Mouse (Mus musculus): Measurements from ENCODE around the gene Creb3l1.

The Creb3l1 gene

DNA sequence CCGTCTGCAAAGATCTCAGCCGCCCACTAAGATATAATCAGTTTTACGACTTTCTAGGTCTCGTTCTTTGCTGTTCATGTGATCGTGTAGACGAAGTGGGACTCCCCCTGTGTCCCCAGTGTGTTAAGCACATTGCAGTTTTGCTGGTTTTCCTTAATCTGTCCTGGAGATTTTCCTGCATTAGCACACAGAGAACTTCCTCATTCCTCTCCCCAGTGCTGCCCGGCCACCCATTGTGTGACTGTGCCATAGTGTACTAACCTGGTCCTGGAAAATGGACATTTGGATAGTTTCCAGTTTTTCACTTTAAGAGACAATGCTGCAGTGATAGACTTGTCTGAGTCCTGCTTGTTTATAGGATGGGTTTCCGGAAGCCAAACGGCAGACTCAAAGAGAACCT, 10.0 kb upstream of the Creb3l1 start:
- no peak for DNase-seq (ENCODE audit: low spot score in 2 of 2)

DNA sequence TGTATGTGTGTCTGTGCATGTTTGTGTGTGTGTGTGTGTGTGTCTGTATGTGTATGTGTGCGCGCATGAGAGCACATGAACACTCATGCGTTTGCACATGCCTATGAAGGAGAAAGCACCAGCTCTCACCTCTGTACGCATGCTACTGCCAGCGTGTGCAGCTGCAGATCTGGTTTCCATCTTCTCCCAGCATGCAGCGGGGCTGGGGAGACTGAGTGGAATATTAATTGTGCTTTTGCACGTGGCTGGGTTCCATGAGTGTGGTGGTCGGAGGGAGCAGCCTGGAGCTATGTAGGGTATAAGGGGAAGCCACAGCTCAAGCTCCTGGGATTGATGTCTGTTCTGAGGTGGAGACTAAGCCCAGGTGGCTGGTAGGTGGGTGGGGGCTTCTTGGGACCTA, 6.3 kb upstream of the Creb3l1 start:
- no peak for DNase-seq (ENCODE audit: low spot score in 2 of 2)

DNA sequence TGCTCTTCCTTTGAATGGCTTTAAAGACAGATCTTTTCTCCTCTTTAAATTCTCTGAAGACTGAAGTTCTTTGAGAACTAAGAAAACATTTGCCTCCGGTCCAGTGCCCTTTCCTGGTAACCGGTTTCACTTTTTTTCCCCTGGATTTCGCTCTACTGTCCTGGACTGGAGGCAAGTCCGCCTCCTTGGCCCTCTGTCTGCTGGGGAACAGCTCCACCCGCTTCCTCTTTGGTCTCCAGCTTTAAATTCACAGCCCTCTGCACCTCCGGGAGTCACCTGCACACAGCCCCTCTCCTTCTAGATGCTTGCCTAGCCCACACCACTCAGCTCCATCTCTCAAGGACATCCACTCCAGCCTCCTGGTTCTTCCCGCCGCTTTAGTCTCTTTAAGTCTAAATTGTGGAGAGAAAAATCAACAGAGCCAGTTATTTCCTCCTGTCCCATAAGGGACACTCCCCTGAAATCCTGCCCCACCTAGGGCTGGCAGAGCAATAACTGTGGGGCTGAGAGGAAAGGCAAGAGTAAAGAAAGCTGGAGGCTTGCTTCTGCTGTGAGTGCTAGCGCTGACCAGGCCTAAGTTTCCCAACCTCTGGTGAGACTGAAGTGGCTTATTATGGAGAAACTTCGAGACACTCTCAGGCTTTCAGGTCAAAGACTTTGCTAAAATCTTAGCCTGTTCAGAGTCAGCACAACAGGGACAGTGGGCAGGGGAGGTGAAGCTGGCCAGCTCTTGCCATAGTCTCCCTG, 5.3 kb upstream of the Creb3l1 start:
- DNase-seq (ENCODE audit: low spot score in 2 of 2) = no peak

DNA sequence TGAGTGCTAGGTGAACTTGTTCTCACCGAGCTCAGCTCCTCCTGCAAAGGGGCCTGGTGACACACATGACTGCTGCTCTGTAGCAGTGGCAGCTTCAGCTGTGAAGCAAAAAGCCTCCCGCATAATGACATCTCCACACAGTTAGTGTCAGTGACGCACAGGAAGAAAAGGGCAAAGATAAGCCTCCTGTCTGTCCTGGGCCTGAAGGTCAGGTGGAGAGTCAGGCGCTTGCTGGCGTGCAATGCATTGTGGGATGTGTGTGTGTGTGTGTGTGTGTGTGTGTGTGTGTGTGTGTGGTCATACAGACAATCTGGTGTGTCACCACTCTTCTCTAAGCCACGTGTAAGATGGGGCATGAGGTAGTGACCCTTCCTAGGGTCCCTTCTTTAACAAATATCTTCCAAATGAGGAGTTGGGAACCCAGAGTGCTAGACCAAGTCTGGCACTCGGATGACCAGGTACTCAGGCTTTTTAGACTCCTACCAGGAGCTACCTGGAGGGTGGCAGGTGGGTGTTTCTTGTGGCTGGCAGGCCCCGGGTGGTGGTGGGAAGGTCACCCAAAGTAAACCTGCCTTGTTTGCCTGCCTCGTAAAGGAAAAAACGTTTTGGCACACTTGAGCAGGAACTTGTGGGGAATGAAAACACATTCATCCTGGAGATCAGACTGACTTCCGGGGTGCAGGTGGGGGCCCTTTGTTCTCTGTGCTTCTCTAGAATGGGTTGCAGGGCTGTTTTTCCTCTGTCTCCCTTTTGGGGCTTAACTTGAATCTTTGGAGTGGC, 3.7 kb upstream of the Creb3l1 start:
- DNase-seq (ENCODE audit: low spot score in 2 of 2) = no peak

DNA sequence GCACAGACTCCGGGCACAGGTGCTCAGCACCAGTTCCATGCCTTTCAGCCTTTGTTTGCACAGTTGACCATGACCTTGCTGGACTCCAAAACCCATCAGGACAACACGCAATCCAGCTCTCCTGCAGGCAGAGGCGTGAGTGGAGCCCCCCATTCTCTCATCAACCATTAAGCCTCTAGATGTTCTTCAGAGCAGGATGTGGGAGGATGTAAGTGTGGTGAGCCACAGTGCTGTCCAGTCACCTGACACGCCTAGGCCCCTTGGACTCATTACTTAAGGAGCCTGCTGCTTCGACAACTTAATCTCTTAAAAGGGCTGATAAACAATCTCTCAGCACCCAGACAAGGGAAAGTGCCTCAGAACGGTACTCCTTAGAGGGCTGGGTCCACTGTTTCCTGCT, 1.7 kb upstream of the Creb3l1 start:
- peak in 1 of 2 experiments; percentile 19 for DNase-seq (ENCODE audit: low spot score in 2 of 2)

DNA sequence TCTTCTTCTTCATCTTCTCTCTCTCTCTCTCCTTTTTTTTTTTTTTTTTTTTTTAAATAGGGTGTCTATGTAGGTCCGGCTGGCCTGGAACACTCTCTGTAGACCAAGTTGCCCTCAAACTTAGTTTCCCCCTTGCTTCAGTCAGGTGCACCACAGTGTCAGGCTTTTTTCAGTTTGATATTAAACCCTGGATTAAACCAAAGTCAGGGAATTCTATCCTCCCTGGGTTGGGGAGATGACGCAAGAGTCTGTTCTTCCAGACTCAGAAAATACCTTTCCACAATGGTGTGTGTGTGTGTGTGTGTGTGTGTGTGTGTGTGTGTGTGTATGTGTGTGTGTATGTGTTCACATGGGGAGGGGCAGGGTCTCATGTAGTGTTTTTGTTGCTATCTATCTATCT, 900 bp upstream of the Creb3l1 start:
- DNase-seq (ENCODE audit: low spot score in 2 of 2) = no peak

DNA sequence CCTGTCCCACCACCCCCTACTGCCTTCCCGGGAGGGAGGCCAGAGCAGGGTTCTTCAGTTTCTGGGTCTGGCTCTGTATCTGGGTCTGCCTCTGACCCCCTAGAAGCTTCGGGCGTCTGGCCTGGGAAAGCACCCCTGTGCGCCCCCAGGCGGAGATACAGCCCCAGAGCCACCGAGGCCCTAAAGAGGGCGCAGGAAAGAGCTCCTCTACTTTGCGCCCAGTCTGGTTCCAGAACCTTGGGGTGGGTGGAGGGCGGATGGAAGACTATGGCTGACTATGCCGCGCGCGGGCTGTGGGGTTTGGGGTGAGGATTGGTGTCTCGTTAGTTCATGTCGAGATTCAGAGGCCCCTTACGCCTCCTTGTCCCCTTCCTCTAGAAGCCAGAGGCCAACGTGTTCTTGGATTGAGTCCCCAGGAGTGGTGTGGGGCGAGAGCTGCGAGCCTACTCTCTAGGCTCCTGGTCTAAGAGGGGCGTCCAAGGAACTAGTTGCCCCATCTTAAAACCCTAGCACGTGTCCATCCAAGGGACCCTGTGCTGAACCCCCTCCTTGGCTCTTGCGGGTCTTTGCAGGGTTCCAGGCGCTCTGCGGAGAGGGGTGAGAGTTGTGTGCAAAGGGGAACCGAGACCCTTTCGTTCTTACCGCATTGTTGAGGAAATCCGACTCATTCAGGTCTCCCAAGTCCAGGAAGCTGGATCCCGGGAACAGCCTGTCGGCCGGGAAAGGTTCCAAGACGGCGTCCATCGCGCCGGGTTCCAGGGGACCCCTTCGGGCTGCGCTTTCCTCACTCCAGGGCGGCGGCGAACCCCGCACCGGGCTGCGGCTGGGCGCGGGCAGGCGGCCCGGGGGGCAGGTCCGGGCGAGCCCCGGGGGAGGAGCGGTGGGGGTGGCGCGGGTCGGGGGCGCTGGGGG, 684 bp downstream of the Creb3l1 start:
- no peak for DNase-seq (ENCODE audit: low spot score in 2 of 2)

DNA sequence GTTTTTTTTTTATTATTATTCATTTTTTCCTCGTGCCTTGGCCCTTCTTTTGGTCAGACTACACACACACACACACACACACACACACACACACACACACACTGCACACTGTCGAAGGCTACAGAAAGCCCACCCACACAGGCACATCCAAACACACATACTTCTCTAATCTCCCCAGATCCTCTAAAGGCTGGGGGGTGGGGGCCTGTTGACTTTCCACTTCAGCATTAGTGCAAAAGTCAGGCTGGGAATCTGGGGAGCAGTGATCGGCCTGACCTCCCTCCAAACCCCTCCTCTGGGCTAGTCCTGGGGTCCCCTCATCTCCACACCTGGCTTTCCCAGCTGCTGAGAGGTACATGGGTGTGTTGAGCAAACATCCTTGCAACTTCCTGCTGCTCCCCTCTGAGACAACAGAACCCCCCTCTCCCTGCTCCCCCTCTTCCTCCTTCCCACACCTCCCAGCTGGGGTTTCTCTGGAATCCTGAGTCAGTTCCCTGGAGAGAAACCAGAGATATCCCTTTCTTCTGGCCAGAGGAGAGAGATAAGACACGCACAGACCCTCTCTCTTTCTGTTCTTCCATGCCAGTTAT, 3.5 kb downstream of the Creb3l1 start:
- no peak for DNase-seq (ENCODE audit: low spot score in 2 of 2)

DNA sequence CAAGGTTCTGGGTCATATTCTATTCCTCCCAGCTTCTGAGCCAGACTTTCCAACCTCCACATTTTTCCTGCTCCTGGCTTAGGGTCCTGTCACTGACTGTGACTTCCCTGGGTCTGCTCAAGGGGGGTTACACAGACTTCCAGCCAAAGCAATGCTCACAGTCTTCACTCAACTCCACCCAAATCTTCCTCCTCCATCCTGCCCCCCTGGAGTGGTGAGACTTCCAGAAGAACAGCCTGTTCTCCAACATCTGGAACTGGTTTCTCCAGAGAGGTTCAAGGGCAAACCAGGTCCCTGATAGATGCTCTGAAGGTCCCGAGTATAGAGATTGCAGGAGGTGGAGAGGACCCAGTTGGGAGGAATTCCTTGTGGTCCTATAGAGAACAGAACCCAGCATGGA, 6.9 kb downstream of the Creb3l1 start:
- no peak for DNase-seq (ENCODE audit: low spot score in 2 of 2)

DNA sequence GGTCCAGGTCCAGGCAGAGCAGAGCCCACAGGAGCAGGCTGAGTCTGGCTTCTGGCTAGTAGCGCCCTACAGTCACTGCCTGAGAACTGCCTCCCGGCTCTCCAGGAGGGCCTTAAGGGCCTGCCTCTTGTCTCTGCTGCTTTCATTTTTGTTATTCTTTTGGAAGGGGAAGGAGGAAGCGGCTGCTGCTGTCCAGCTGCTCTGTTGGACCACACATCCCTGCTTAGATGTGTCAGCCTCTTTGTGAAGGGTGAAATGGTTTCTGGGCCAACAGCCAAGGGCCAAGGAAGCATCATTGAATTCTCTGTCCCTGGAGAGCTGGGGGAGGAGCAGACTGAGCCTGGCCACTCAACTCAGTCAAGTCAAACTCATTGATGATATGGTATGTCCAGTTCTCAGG, 7.3 kb downstream of the Creb3l1 start:
- no peak for DNase-seq (ENCODE audit: low spot score in 2 of 2)

DNA sequence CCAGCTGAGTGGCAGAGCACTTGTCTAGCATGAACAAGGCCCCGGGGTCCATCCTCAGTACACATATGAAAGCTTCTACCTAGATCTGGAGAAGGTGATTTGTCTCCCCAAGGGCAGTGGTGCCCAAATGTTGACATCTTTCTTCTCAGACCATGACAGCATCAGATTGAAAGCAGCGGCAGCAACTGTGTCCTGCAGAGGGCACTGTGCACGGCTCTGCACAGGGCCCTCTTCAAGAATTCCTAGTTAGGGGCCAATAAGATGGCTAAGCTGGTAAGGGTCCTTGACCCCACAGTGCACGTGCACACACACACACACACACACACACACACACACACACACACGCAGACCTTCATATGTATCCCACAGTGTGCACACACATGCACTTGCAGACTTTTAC, 9.4 kb downstream of the Creb3l1 start:
- DNase-seq (ENCODE audit: low spot score in 2 of 2) = no peak

DNA sequence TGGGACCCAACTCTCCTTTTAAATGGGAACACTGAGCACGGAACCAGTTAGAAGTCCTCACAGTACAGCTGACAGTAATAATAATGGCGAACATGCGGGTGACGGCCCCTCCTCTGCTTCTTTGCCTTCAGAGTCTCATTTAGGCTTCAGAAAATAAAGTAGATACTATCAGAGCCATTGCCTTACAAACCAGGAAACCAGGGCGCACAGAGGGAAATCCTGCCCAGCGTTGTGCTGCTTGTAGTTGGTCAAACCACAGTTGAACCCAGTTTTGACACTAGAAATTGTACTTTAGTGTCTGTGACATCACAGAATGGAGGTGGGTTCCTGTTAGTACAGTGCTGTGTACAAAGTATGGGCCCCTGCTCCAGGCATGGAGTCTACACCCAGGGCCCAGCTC, 10.1 kb downstream of the Creb3l1 start:
- no peak for DNase-seq (ENCODE audit: low spot score in 2 of 2)

DNA sequence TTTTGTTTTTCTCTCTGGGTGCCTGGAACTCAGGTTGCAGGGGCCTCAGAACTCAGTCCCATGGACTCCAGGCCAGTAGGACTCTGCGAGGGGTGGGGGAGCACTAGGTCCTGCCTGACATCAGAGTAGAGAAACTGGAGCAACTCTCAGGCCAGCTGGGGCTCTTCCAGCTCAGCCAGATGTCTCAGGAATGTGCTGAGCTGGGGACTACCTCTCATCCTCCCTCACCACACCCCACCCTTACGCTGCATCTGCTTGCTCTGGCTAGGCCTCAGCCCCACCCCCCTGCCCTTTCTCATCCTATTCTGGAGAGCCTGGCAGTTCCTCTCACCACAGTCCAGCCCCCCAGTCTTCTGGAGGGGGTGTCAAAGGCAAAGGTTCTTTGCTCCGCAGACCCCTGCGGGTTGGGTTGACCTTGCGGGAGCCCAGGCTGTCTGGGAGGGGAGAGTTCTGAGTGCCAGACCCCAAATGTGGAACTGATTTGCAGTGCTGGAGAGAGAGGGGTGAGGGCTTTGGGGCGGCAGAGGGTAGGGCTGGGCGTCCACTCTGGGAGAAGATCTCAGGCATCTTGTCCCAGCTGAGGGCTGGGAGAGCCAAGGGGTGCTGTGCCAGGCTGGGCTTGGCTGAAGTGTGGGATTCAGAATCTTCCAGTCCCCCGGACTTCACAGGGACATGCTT, 11.4 kb downstream of the Creb3l1 start:
- DNase-seq (ENCODE audit: low spot score in 2 of 2) = no peak

DNA sequence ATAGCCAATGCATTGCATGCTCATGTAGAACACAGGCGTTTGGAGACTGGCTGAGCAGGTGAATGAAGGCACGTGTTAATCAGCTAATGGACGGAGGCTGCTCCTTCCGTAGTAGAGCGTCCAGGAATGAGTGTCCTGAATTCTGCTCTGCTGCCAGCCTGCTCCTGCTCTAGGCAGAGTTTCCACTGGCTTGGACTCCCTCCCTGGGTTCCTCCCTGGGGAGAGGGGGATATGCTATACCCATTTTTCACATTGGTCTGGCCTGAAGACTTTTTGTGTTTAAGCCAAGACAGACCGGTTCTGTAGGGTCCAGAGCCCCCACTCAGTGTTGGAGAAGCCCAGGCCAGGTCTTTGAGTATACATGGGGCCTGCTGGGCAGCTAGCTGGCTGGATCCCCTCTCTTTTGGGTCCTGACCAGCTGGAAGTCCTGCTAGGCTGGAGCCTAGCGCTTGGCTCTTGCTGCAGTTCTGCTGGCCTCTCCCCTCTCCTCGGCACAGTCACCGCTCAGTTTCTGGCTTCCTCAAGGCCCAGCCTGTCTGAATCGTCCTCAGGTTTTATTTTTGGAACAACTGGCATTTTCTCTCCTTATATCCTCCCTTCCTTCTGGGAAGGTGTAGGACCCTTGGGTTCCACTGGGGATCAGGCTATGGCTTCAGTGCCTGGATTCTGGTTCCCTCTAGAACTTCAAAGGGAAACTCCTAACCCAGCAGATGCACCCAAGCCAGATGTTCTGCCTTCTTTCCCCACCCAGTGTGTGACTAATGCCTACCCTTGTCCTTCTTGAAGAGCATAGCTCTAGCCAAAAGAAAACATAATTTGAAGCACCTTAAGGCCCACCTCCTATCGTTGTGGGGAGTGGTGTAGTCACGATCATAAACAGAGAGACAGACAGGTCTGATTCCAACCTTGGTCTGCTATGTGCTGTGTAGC, 12.6 kb downstream of the Creb3l1 start:
- DNase-seq (ENCODE audit: low spot score in 2 of 2) = no peak

DNA sequence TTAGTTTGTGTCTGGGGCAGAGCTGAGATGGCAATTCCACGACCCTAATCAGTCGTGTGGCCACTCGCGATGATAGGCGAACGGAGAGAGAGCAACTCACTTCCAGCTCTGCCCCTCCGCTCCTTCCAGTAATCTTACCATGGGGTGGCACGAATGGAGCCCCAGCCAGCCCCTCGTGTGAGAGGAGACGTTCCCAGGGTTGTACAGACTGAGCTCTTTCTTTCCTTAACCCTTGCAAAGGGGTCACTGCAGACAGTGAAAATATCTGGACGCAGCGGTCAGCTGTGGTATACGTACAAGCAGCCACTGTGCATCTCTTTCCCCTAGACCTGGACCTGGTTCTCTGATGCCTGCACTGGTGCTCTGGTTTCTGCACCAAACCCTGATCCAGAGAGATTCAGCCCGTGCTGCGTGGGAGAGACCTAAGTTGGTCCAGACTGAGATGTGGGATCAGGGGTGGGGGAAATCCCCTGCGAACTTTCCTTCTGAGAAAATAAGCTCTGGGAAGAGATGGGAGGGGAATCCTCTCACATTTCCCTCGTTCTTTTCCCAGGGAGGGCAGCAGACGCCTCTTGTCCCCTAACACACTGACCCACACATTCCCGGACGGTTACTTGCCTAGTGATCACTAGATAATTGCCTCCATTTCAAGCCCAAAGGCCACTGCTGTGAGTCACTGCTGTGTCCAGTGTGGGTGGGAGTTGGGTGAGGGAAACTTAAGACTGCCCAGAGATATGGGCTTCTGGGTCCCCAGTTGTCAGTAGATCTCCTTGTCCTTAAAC, 15.5 kb downstream of the Creb3l1 start:
- no peak for DNase-seq (ENCODE audit: low spot score in 2 of 2)

DNA sequence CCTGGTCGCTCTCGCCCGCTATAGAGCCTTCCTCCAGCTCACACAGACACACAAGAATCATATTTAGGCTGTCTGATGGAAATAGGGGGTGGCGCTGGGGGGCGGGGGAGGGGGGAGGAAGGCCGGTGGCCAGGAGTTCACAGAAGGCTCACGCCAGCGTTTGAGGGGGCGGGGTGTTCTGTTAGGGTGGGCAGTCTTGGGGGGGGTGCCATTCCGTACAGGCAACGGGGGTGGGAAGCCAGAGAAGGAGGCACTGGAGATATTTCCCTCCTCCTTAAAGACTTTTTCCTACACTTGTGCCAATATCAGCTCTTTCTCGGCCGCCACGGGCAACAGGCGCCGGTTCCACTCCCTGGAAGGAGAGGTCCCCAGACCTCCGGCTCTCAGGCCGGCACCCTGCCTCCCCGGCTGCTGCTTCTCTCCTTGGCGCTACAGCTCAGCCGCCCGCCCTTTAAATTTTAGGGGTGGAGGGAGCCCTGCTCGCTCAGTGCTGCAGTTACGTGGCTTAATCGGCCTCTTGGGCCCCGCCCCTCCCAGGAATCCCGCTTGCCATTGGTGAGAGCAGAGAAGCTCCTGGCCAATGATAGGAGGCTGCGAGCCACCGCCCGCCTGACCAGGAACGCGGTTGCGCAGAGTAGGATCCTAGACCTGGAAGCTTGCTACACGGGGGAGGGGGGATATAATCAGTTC, 16.2 kb downstream of the Creb3l1 start:
- DNase-seq (ENCODE audit: low spot score in 2 of 2) = peak; percentile 89 to 90

DNA sequence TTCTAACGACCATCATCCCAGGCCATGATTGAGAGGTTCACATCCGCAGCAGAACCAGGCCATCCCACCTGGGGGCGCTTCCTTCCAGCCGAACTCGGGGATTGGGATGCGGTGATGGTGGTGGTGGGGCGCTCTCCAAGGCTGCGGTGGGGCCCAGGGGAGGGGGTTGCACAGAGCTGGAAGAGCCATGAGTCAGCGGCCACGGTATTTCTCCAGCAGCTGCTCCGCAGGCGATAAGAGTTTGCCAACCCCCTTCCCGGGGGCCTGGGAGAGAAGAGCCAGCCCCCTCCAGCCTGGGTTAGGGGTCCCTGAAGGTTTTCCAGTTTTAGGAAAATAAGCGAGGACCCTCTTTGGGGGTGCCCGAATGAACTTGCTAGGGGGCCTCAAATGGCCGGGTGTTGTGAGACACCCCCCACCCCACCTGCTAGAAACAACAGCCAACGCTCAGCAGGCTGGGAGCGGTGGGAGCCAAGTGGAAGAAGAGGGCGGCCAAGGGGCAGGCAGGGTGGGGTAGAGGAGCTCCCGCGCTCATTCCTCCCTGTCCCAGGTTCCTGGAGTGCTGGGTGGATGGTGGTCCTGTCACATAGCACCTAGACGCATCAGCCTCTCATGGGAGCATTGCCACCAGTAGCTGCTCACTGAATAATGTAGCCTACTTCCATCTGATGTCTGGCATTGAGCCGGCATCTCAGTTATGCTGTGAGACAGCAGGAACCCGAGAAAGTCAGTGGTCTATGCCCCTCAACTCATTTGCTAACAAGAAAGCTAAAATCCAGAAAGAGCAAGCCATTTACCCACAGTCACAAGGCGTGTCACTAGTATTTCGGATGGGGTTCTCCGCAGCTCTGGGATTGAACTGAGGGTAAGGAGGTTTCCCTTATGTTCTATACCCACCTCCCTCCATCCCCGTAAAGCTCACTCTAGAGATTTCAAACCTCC, 17.1 kb downstream of the Creb3l1 start:
- no peak for DNase-seq (ENCODE audit: low spot score in 2 of 2)

DNA sequence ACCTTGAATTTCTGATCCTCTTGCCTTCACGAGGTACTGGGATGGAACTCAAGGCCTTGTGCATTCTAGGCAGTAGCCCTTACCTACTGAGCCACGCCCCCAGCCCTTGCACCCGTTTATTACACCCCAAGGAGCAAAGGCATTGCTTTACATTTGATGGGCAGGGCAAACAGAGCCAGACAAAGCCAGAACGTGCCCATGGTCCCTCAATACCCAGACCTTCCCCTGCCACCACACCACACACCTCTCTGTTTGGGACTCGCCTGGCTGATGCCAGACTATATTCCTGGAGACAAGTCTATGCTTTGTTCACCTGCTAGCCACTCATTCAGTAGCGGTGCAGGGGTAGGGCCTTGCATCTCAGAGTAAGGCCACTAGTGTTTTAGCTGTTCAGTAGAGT, 17.8 kb downstream of the Creb3l1 start:
- DNase-seq (ENCODE audit: low spot score in 2 of 2) = no peak
